Mouse (Mus musculus): ENCODE results near the gene Adrm1. TPM values are rescaled to one million over a fixed set of nuclear protein-coding genes. Genes with fewer than 3 reads are reported as not detected.

Adrm1 gene
- polyA plus RNA-seq, 1 experiment from 2014 or later = 142 TPM

GRCm38 (mm10) chr2:180217587-180217986, 46.3 kb downstream of the Adrm1 start:
- Histone ChIP-seq H3K9ac (ENCODE audit: low read depth, low read length) (no peak overlapping the region), H3K27ac (ENCODE audit: low read depth, low read length) (peak overlapping the region; percentile 41; the same call in 1 of the 2 replicates), H3K4me2 (replicated peaks; ENCODE audit: low read depth) (no peak overlapping the region), H3K27me3 (replicated peaks; ENCODE audit: control insufficient read depth, insufficient read depth, low read length) (no peaks in the 10 kb centered on the region), H3K4me3 (ENCODE audit: low read depth, low read length) (no peak overlapping the region), H3K4me1 (replicated peaks; ENCODE audit: control insufficient read depth, insufficient read depth, low read length) (peaks cover 20% of the 10 kb centered on the region), H3K9me3 (ENCODE audit: control insufficient read depth) (no peaks in the 10 kb centered on the region), H3K36me3 (ENCODE audit: control insufficient read depth, insufficient read depth) (no peaks in the 10 kb centered on the region)
- TF ChIP-seq CTCF (IDR thresholded peaks at IDR 0.05; ENCODE audit: low read depth) = no peak
- no peak for ATAC-seq
- WGBS = 85% methylated on average over 8 of the region's 8 CpGs

GRCm38 (mm10) chr2:180218241-180218640, 47.0 kb downstream of the Adrm1 start:
- Histone ChIP-seq H3K4me1 (replicated peaks; ENCODE audit: control insufficient read depth, insufficient read depth, low read length) (peaks cover 20% of the 10 kb centered on the region), H3K36me3 (ENCODE audit: control insufficient read depth, insufficient read depth) (no peaks in the 10 kb centered on the region), H3K9ac (ENCODE audit: low read depth, low read length) (no peak overlapping the region), H3K27ac (ENCODE audit: low read depth, low read length) (0 out of 2 replicates have a peak overlapping the region, but pooled peaks have one; percentile 21), H3K27me3 (replicated peaks; ENCODE audit: control insufficient read depth, insufficient read depth, low read length) (no peaks in the 10 kb centered on the region), H3K4me2 (replicated peaks; ENCODE audit: low read depth) (no peak overlapping the region), H3K4me3 (ENCODE audit: low read depth, low read length) (no peak overlapping the region), H3K9me3 (ENCODE audit: control insufficient read depth) (no peaks in the 10 kb centered on the region)
- WGBS = 50% methylated on average over 3 of the region's 3 CpGs
- no peak for TF ChIP-seq CTCF (IDR thresholded peaks at IDR 0.05; ENCODE audit: low read depth)
- ATAC-seq = no peak

- H3K27ac ChIP-seq (ENCODE audit: low read depth, low read length) = 0 out of 2 replicates have a peak overlapping the region, but pooled peaks have one; percentile 21
- ATAC-seq = no peak
- peaks cover 20% of the 10 kb centered on the region for H3K4me1 ChIP-seq (replicated peaks; ENCODE audit: control insufficient read depth, insufficient read depth, low read length)
- WGBS = 48% methylated on average over 5 of the region's 5 CpGs
- no peaks in the 10 kb centered on the region for H3K27me3 ChIP-seq (replicated peaks; ENCODE audit: control insufficient read depth, insufficient read depth, low read length)
- H3K4me3 ChIP-seq (ENCODE audit: low read depth, low read length) = no peak overlapping the region
- no peak overlapping the region for H3K9ac ChIP-seq (ENCODE audit: low read depth, low read length)
- no peaks in the 10 kb centered on the region for H3K36me3 ChIP-seq (ENCODE audit: control insufficient read depth, insufficient read depth)
- H3K4me2 ChIP-seq (replicated peaks; ENCODE audit: low read depth) = no peak overlapping the region
- no peaks in the 10 kb centered on the region for H3K9me3 ChIP-seq (ENCODE audit: control insufficient read depth)
- TF ChIP-seq CTCF (IDR thresholded peaks at IDR 0.05; ENCODE audit: low read depth) = no peak
These were observed 47.4 kb downstream of the Adrm1 start for GRCm38 (mm10) chr2:180218677-180219076.

- WGBS = 78% methylated on average over 15 of the region's 15 CpGs
- peaks cover 18% of the 10 kb centered on the region for H3K4me1 ChIP-seq (replicated peaks; ENCODE audit: control insufficient read depth, insufficient read depth, low read length)
- no peak for TF ChIP-seq CTCF (IDR thresholded peaks at IDR 0.05; ENCODE audit: low read depth)
- H3K9ac ChIP-seq (ENCODE audit: low read depth, low read length) = no peak overlapping the region
- H3K27me3 ChIP-seq (replicated peaks; ENCODE audit: control insufficient read depth, insufficient read depth, low read length) = no peaks in the 10 kb centered on the region; the same call in 1 of the 2 replicates
- no peaks in the 10 kb centered on the region for H3K36me3 ChIP-seq (ENCODE audit: control insufficient read depth, insufficient read depth)
- H3K27ac ChIP-seq (ENCODE audit: low read depth, low read length) = peak overlapping the region; percentile 28; the same call in 1 of the 2 replicates
- H3K4me3 ChIP-seq (ENCODE audit: low read depth, low read length) = no peak overlapping the region
- no peak overlapping the region for H3K4me2 ChIP-seq (replicated peaks; ENCODE audit: low read depth)
- ATAC-seq = no peak
- H3K9me3 ChIP-seq (ENCODE audit: control insufficient read depth) = no peaks in the 10 kb centered on the region
These were observed 48.1 kb downstream of the Adrm1 start for GRCm38 (mm10) chr2:180219145-180219943.

GRCm38 (mm10) chr2:180220165-180220564, 48.9 kb downstream of the Adrm1 start:
- Histone ChIP-seq H3K27ac (ENCODE audit: low read depth, low read length) (peak overlapping the region; percentile 28; the same call in 1 of the 2 replicates), H3K4me2 (replicated peaks; ENCODE audit: low read depth) (peak overlapping the region; percentile 21; the same call in 1 of the 2 replicates), H3K36me3 (ENCODE audit: control insufficient read depth, insufficient read depth) (no peaks in the 10 kb centered on the region), H3K9me3 (ENCODE audit: control insufficient read depth) (no peaks in the 10 kb centered on the region), H3K4me1 (replicated peaks; ENCODE audit: control insufficient read depth, insufficient read depth, low read length) (peaks cover 12% of the 10 kb centered on the region), H3K27me3 (replicated peaks; ENCODE audit: control insufficient read depth, insufficient read depth, low read length) (peaks cover 4% of the 10 kb centered on the region; the same call in 1 of the 2 replicates), H3K4me3 (ENCODE audit: low read depth, low read length) (no peak overlapping the region), H3K9ac (ENCODE audit: low read depth, low read length) (no peak overlapping the region)
- WGBS = 32% methylated on average over 9 of the region's 9 CpGs
- no peak for TF ChIP-seq CTCF (IDR thresholded peaks at IDR 0.05; ENCODE audit: low read depth)
- 0 out of 2 replicates have a peak, but pooled peaks have one; percentile 18 for ATAC-seq

GRCm38 (mm10) chr2:180221051-180221450, 49.8 kb downstream of the Adrm1 start:
- H3K36me3 ChIP-seq (ENCODE audit: control insufficient read depth, insufficient read depth) = no peaks in the 10 kb centered on the region
- no peak for ATAC-seq
- H3K9ac ChIP-seq (ENCODE audit: low read depth, low read length) = no peak overlapping the region
- no peak for TF ChIP-seq CTCF (IDR thresholded peaks at IDR 0.05; ENCODE audit: low read depth)
- no peak overlapping the region for H3K27ac ChIP-seq (ENCODE audit: low read depth, low read length)
- H3K4me3 ChIP-seq (ENCODE audit: low read depth, low read length) = no peak overlapping the region
- no peak overlapping the region for H3K4me2 ChIP-seq (replicated peaks; ENCODE audit: low read depth)
- no peaks in the 10 kb centered on the region for H3K9me3 ChIP-seq (ENCODE audit: control insufficient read depth)
- peaks cover 8% of the 10 kb centered on the region for H3K4me1 ChIP-seq (replicated peaks; ENCODE audit: control insufficient read depth, insufficient read depth, low read length)
- H3K27me3 ChIP-seq (replicated peaks; ENCODE audit: control insufficient read depth, insufficient read depth, low read length) = peaks cover 4% of the 10 kb centered on the region; the same call in 1 of the 2 replicates
- 91% methylated on average over 9 of the region's 9 CpGs for WGBS
